Mouse (Mus musculus) bone marrow macrophage, adult 2 months (primary cell): ENCODE measurements around the gene Efnb2.

Source experiments
- CTCF ChIP-seq: IDR thresholded peaks from 2 replicates; pipeline ENCODE4 v1.5.1; 2012; ENCODE audit warnings: low read depth, mild to moderate bottlenecking, low read length, moderate library complexity
- POLR2A ChIP-seq: IDR thresholded peaks from 2 replicates; pipeline ENCODE4 v1.6.1; 2012; ENCODE audit warnings: mild to moderate bottlenecking, low read depth, low read length, borderline replicate concordance

DNA sequence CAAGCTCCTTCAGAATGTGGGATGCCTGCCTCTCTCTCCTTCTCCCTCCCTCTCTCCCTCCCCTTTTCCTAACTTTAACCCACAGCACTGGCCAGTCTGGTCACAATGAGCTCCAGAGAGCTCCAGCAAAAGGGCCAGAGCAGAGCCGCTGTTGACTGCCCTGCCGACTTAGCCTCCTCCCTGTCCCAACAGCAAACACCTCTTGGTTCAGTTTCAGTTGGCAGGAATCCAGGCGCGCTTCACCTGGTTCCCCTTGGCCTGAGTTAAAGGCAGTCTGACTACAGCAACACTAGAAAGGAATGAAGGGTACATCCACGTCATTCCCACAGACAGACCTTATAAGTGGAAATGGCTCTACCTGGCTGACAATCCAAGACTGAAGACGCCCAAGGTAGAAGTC, 84.2 kb downstream of the Efnb2 start:
- TF ChIP-seq CTCF: no peak
- no peak for TF ChIP-seq POLR2A
